Mouse (Mus musculus) heart, postnatal 36 days (tissue): ENCODE data around the gene A630076J17Rik. TPM values are rescaled to one million over a fixed set of nuclear protein-coding genes. Genes with fewer than 3 reads are reported as not detected.

Source experiments
- DNase-seq, 2 experiments: peaks; one replicate each; pipeline ENCODE4 v3.0.0; 2021 to 2022
- intact Hi-C: fragments of 180-260 bp; cut with DNase I; formaldehyde crosslinking; loops from one replicate; pipeline ENCODE4 v1.15.1; 2025
- total RNA-seq, 2 experiments: library from RNA; stranded (reverse); gene quantifications; 2 replicates each; pipeline ENCODE4 v1.2.3; 2021

A630076J17Rik gene
- total RNA-seq, 2 experiments from 2014 or later = not detected

GRCm38 (mm10) chr3:107266814-107267345 lies 36.5 kb downstream of the A630076J17Rik start:
- intact Hi-C loops = no loop called here
- no peak for DNase-seq

- DNase-seq = no peak
- intact Hi-C loops = no loop called here
Observed at GRCm38 (mm10) chr3:107272433-107272832, 42.0 kb downstream of the A630076J17Rik start.

GRCm38 (mm10) chr3:107273820-107274219 lies 43.4 kb downstream of the A630076J17Rik start:
- peak; percentile 68 to 71 for DNase-seq
- intact Hi-C loops = loop anchor here (1.0 to 2.0 kb wide), 3 partner anchors 41 to 193 kb away; no protein-coding TSS in a partner anchor

DNA sequence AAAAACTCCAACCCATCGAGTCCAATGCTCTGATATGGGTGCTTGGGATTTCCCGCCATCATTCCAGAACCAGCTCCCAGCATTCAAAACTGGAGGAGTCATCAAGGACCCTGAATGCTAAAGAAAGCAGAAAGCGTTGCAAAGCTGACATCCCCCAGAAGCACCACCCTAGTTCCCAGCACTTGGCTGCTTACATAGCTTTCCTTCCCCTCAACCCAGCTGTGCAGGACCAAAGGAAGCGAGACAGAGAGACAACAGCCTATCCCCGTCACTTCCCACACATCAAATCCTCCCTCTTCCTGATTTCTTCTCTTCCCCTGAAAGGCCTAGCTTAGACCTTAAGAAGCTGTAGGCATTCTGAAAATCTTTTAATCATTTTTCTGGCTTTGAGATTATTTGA lies 44.9 kb downstream of the A630076J17Rik start:
- DNase-seq = no peak
- intact Hi-C loops = loop anchor here (2.0 to 5.0 kb wide), 2 partner anchors 183 to 191 kb away; no protein-coding TSS in a partner anchor

- intact Hi-C loops = loop anchor here (2.0 to 5.0 kb wide), 2 partner anchors 184 to 191 kb away; no protein-coding TSS in a partner anchor
- DNase-seq = no peak
Observed at GRCm38 (mm10) chr3:107275996-107276395, 45.6 kb downstream of the A630076J17Rik start.

DNA sequence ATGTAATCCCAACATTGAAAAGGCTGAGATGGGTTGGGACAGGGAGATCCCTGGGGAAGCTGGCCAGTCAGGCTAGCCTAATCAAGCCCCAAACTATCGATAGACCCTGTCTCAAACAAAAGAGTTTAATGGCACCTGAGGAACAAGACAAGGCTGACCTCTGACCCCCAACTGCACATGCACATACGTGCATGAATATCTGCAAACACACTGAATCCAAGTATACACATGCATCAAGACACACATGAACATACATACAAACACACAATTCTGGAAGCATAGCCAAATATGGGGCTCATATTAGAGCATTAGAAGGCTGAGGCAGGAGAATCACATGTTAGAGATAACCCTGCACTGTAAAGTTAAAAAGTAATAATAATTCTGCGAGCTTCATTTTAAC lies 46.2 kb downstream of the A630076J17Rik start:
- intact Hi-C loops = loop anchor here (5.0 kb wide), 1 partner anchor 184 kb away; no protein-coding TSS in a partner anchor
- DNase-seq = no peak

- DNase-seq = peak; percentile 90 to 91
- intact Hi-C loops = loop anchor here (2.0 to 5.0 kb wide), 2 partner anchors 54 to 186 kb away; partner anchors contain the start of gene Rbm15
Observed at GRCm38 (mm10) chr3:107278479-107279269, 48.3 kb downstream of the A630076J17Rik start, which contains the start of gene Lamtor5. Gene Lamtor5, plus strand, starts transcription at chr3:107278858.

Other genes starting within 250 kb of the A630076J17Rik start
- gene Kcna3, start 194.4 kb upstream of the A630076J17Rik start, total RNA-seq = under 1 TPM; 0.31 to 0.57 TPM
- 1 to 10 TPM; 1.6 to 1.8 TPM for gene Kcna2, start 129.5 kb upstream of the A630076J17Rik start, total RNA-seq
- gene Kcna10, start 47.6 kb upstream of the A630076J17Rik start, total RNA-seq = not detected
- gene Cym, start 8.9 kb upstream of the A630076J17Rik start, total RNA-seq = not detected
- not detected for gene Prok1, start 9.1 kb downstream of the A630076J17Rik start, total RNA-seq
- 10 to 100 TPM; 67.9 to 68.2 TPM for gene Lamtor5, start 48.2 kb downstream of the A630076J17Rik start, total RNA-seq
- gene Slc16a4, start 60.6 kb downstream of the A630076J17Rik start, total RNA-seq = under 1 TPM; 0.64 to 0.70 TPM
- gene Rbm15, start 103.1 kb downstream of the A630076J17Rik start, total RNA-seq = 10 to 100 TPM; 22.5 to 24.4 TPM
- under 1 TPM; 0.11 to 0.33 TPM for gene Kcnc4, start 228.9 kb downstream of the A630076J17Rik start, total RNA-seq